Mouse (Mus musculus): Measurements from ENCODE around the gene Tbx22. TPM values are rescaled to one million over a fixed set of nuclear protein-coding genes. Genes with fewer than 3 reads are reported as not detected.

Gene Tbx22
- polyA plus RNA-seq (2015; fragmentation: Nextera tagmentation; extraction: Ambion mirVana), result not detected in 2 replicates

GRCm38 (mm10) chrX:107667664-107668063 is at the start of gene Tbx22:
TSS of gene Tbx22 (plus strand) at chrX:107667964.
- no peak for ATAC-seq (ENCODE audit: low FRiP score, low TSS enrichment)

GRCm38 (mm10) chrX:107668677-107669076 is 913 bp downstream of the Tbx22 start:
- 10% methylated on average over 1 of the region's 1 CpGs for WGBS
- ATAC-seq (ENCODE audit: low FRiP score, low TSS enrichment), result no peak
- H3K4me3 ChIP-seq (ENCODE audit: low read depth, low read length), result no peak overlapping the region

More at GRCm38 (mm10) chrX:107667664-107668063, at the start of gene Tbx22:
- H3K9ac ChIP-seq (ENCODE audit: low read length), result no peak within 1 kb of the TSS
- no peak for TF ChIP-seq EP300 (optimal IDR thresholded peaks at IDR 0.05)
- TF ChIP-seq CTCF (IDR thresholded peaks at IDR 0.05; ENCODE audit: low read depth), result no peak
- no peaks in the 10 kb centered on the region for H3K36me3 ChIP-seq (ENCODE audit: control insufficient read depth, insufficient read depth, low read length)
- no peak within 1 kb of the TSS for H3K4me3 ChIP-seq (ENCODE audit: low read depth, low read length)
- H3K4me1 ChIP-seq (replicated peaks; ENCODE audit: control insufficient read depth, insufficient read depth), result no peaks in the 10 kb centered on the region
- no peaks in the 10 kb centered on the region for H3K27me3 ChIP-seq (ENCODE audit: control insufficient read depth, insufficient read depth, low read length)
- H3K27ac ChIP-seq (replicated peaks), result no peak within 1 kb of the TSS
- H3K4me2 ChIP-seq (replicated peaks; ENCODE audit: low read depth), result no peak within 1 kb of the TSS
- no peaks in the 10 kb centered on the region for H3K9me3 ChIP-seq (ENCODE audit: control insufficient read depth, low read length)
- 56% methylated on average over 2 of the region's 2 CpGs for WGBS
- no peak for DNase-seq (ENCODE audit: low spot score)

GRCm38 (mm10) chrX:107679203-107679602 is 11.4 kb downstream of the Tbx22 start:
- Histone ChIP-seq H3K4me1 (replicated peaks; ENCODE audit: control insufficient read depth, insufficient read depth) (no peaks in the 10 kb centered on the region), H3K9ac (ENCODE audit: low read length) (no peak overlapping the region), H3K4me2 (replicated peaks; ENCODE audit: low read depth) (peak overlapping the region; percentile 36), H3K4me3 (ENCODE audit: low read depth, low read length) (peak overlapping the region; percentile 26; the same call in 1 of the 2 replicates), H3K27ac (replicated peaks) (no peak overlapping the region), H3K9me3 (ENCODE audit: control insufficient read depth, low read length) (no peaks in the 10 kb centered on the region), H3K36me3 (ENCODE audit: control insufficient read depth, insufficient read depth, low read length) (no peaks in the 10 kb centered on the region), H3K27me3 (ENCODE audit: control insufficient read depth, insufficient read depth, low read length) (no peaks in the 10 kb centered on the region)
- TF ChIP-seq EP300 (optimal IDR thresholded peaks at IDR 0.05), result no peak
- TF ChIP-seq CTCF (IDR thresholded peaks at IDR 0.05; ENCODE audit: low read depth), result no peak
- ATAC-seq (ENCODE audit: low FRiP score, low TSS enrichment) (no peak), DNase-seq (ENCODE audit: low spot score) (peak; percentile 13)
- 12% methylated on average over 10 of the region's 10 CpGs for WGBS

More at GRCm38 (mm10) chrX:107668677-107669076, 913 bp downstream of the Tbx22 start:
- no peak overlapping the region for H3K4me2 ChIP-seq (replicated peaks; ENCODE audit: low read depth)
- DNase-seq (ENCODE audit: low spot score), result no peak
- H3K27ac ChIP-seq (replicated peaks), result no peak overlapping the region
- H3K36me3 ChIP-seq (ENCODE audit: control insufficient read depth, insufficient read depth, low read length), result no peaks in the 10 kb centered on the region
- H3K27me3 ChIP-seq (ENCODE audit: control insufficient read depth, insufficient read depth, low read length), result no peaks in the 10 kb centered on the region
- TF ChIP-seq CTCF (IDR thresholded peaks at IDR 0.05; ENCODE audit: low read depth), result no peak
- no peak for TF ChIP-seq EP300 (optimal IDR thresholded peaks at IDR 0.05)
- H3K9ac ChIP-seq (ENCODE audit: low read length), result no peak overlapping the region
- no peaks in the 10 kb centered on the region for H3K9me3 ChIP-seq (ENCODE audit: control insufficient read depth, low read length)
- no peaks in the 10 kb centered on the region for H3K4me1 ChIP-seq (replicated peaks; ENCODE audit: control insufficient read depth, insufficient read depth)

- ATAC-seq (ENCODE audit: low FRiP score, low TSS enrichment) (no peak), DNase-seq (ENCODE audit: low spot score) (no peak)
- no peak overlapping the region for H3K4me2 ChIP-seq (replicated peaks; ENCODE audit: low read depth)
- no peaks in the 10 kb centered on the region for H3K36me3 ChIP-seq (ENCODE audit: control insufficient read depth, insufficient read depth, low read length)
- H3K9ac ChIP-seq (ENCODE audit: low read length), result no peak overlapping the region
- no peak overlapping the region for H3K4me3 ChIP-seq (ENCODE audit: low read depth, low read length)
- H3K27ac ChIP-seq (replicated peaks), result no peak overlapping the region
- no peaks in the 10 kb centered on the region for H3K9me3 ChIP-seq (ENCODE audit: control insufficient read depth, low read length)
- no peaks in the 10 kb centered on the region for H3K4me1 ChIP-seq (replicated peaks; ENCODE audit: control insufficient read depth, insufficient read depth)
- no peaks in the 10 kb centered on the region for H3K27me3 ChIP-seq (ENCODE audit: control insufficient read depth, insufficient read depth, low read length)
- WGBS, result 69% methylated on average over 1 of the region's 1 CpGs
- TF ChIP-seq EP300 (optimal IDR thresholded peaks at IDR 0.05) (no peak), CTCF (IDR thresholded peaks at IDR 0.05; ENCODE audit: low read depth) (no peak)
Observed at GRCm38 (mm10) chrX:107708584-107708983, 40.8 kb downstream of the Tbx22 start.

- Histone ChIP-seq H3K27me3 (ENCODE audit: control insufficient read depth, insufficient read depth, low read length) (no peaks in the 10 kb centered on the region), H3K27ac (replicated peaks) (no peak overlapping the region), H3K4me2 (replicated peaks; ENCODE audit: low read depth) (no peak overlapping the region), H3K9ac (ENCODE audit: low read length) (no peak overlapping the region), H3K4me1 (replicated peaks; ENCODE audit: control insufficient read depth, insufficient read depth) (no peaks in the 10 kb centered on the region), H3K36me3 (ENCODE audit: control insufficient read depth, insufficient read depth, low read length) (no peaks in the 10 kb centered on the region), H3K9me3 (ENCODE audit: control insufficient read depth, low read length) (no peaks in the 10 kb centered on the region), H3K4me3 (ENCODE audit: low read depth, low read length) (no peak overlapping the region)
- ATAC-seq (ENCODE audit: low FRiP score, low TSS enrichment), result no peak
- WGBS, result 26% methylated on average over 1 of the region's 1 CpGs
- TF ChIP-seq EP300 (optimal IDR thresholded peaks at IDR 0.05) (no peak), CTCF (IDR thresholded peaks at IDR 0.05; ENCODE audit: low read depth) (no peak)
- no peak for DNase-seq (ENCODE audit: low spot score)
Observed at GRCm38 (mm10) chrX:107723541-107723940, 55.8 kb downstream of the Tbx22 start.

Other genes with a start within 250 kb of the Tbx22 start
- gene Tent5d, start 124.6 kb downstream of the Tbx22 start, polyA plus RNA-seq (2015; fragmentation: Nextera tagmentation; extraction: Ambion mirVana), result not detected in 2 replicates
- 8.2 TPM in 2 replicates for gene 2610002M06Rik, start 148.4 kb downstream of the Tbx22 start, polyA plus RNA-seq (2015; fragmentation: Nextera tagmentation; extraction: Ambion mirVana)